Mouse (Mus musculus): ENCODE measurements around the gene Pigz.

DNA sequence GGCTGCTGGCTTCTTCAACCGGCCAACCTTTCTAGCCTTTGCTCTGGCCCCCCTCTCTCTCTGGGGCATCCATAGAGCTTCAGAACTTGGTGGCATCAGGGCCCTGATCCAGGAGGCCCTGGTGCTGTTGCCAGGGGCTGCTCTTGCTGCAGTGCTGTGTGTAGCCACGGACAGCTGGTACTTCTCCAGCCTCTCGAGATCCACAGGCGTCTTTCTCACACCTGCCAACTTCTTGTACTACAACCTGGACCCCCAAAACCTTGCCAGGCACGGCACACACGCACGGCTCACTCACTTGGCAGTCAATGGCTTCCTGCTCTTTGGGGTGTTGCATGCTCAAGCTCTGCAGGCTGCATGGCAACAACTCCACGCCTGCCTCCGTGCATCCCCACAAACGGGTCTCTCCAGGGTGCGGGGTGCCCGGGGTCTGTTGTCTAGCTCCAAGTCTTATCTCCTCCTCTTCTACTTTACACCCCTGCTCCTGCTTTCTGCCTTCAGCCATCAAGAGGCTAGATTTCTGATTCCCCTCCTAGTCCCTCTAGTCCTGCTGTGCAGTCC is 11.1 kb downstream of the Pigz start:
- no peak for TF ChIP-seq CTCF (IDR thresholded peaks at IDR 0.05; ENCODE audit: low read depth)
- TF ChIP-seq EP300 (optimal IDR thresholded peaks at IDR 0.05) = no peak
